Mouse (Mus musculus) kidney, adult 18-20 months (tissue): ENCODE results near the gene Lrrc66.
A peak's percentile ranks its signal among the peaks of the same experiment; 100 is the strongest.

Experiments
- DNase-seq: peaks from one replicate; pipeline ENCODE4 v3.0.0; 2021

Lrrc66 gene

GRCm38 (mm10) chr5:73632291-73632690, at the start of gene Lrrc66:
TSS of gene Lrrc66 (minus strand) at chr5:73632526.
- DNase-seq: peak; percentile 43

GRCm38 (mm10) chr5:73676626-73677025, 44.3 kb upstream of the Lrrc66 start:
- no peak for DNase-seq

GRCm38 (mm10) chr5:73675604-73676003, 43.3 kb upstream of the Lrrc66 start:
- no peak for DNase-seq

GRCm38 (mm10) chr5:73669386-73669785, 37.1 kb upstream of the Lrrc66 start:
- DNase-seq: no peak

GRCm38 (mm10) chr5:73667877-73668276, 35.6 kb upstream of the Lrrc66 start:
- no peak for DNase-seq

- DNase-seq: no peak
These were observed 34.4 kb upstream of the Lrrc66 start for GRCm38 (mm10) chr5:73666695-73667094.

GRCm38 (mm10) chr5:73651855-73652201, 19.5 kb upstream of the Lrrc66 start:
- DNase-seq: no peak

- peak; percentile 32 for DNase-seq
These were observed 18.9 kb upstream of the Lrrc66 start, which contains the start of gene Spata18 for GRCm38 (mm10) chr5:73651061-73651854. TSS of gene Spata18 (plus strand) at chr5:73651379.

- DNase-seq: peak; percentile 24
These were observed 18.1 kb upstream of the Lrrc66 start for GRCm38 (mm10) chr5:73650365-73650964.

GRCm38 (mm10) chr5:73647261-73647900, 15.1 kb upstream of the Lrrc66 start, which contains the start of gene Sgcb:
TSS of gene Sgcb (minus strand) at chr5:73647790.
- DNase-seq: peak; percentile 90

- peak; percentile 35 for DNase-seq
These were observed 9.8 kb upstream of the Lrrc66 start for GRCm38 (mm10) chr5:73642091-73642490.

- DNase-seq: no peak
These were observed 8.7 kb upstream of the Lrrc66 start for GRCm38 (mm10) chr5:73641058-73641457.

- no peak for DNase-seq
These were observed 5.2 kb upstream of the Lrrc66 start for GRCm38 (mm10) chr5:73637337-73638107.

GRCm38 (mm10) chr5:73633141-73633540, 815 bp upstream of the Lrrc66 start:
- DNase-seq: peak; percentile 81

GRCm38 (mm10) chr5:73631001-73631558, 1.2 kb downstream of the Lrrc66 start:
- no peak for DNase-seq

- no peak for DNase-seq
These were observed 2.2 kb downstream of the Lrrc66 start for GRCm38 (mm10) chr5:73630141-73630540.

- DNase-seq: no peak
These were observed 4.3 kb downstream of the Lrrc66 start for GRCm38 (mm10) chr5:73627991-73628390.

GRCm38 (mm10) chr5:73627559-73627958, 4.8 kb downstream of the Lrrc66 start:
- no peak for DNase-seq

GRCm38 (mm10) chr5:73626842-73627241, 5.5 kb downstream of the Lrrc66 start:
- DNase-seq: no peak

- no peak for DNase-seq
These were observed 6.8 kb downstream of the Lrrc66 start for GRCm38 (mm10) chr5:73625505-73625904.

GRCm38 (mm10) chr5:73618969-73619368, 13.4 kb downstream of the Lrrc66 start:
- no peak for DNase-seq

GRCm38 (mm10) chr5:73615211-73615610, 17.1 kb downstream of the Lrrc66 start:
- no peak for DNase-seq

GRCm38 (mm10) chr5:73613296-73613695, 19.0 kb downstream of the Lrrc66 start:
- no peak for DNase-seq
